Mouse (Mus musculus): ENCODE results near the gene Shd. TPM values are rescaled to one million over a fixed set of nuclear protein-coding genes. Genes with fewer than 3 reads are reported as not detected.

The Shd gene
- polyA plus RNA-seq, 1 experiment from 2014 or later: 181 TPM

GRCm38 (mm10) chr17:56022989-56023290, 52.7 kb downstream of the Shd start:
- peaks cover 39% of the 10 kb centered on the region for H3K36me3 ChIP-seq
- H3K4me2 ChIP-seq (replicated peaks): no peak overlapping the region
- H3K4me3 ChIP-seq (replicated peaks): no peak overlapping the region
- ATAC-seq: no peak
- H3K4me1 ChIP-seq (replicated peaks): peaks cover 34% of the 10 kb centered on the region
- 0 out of 2 replicates have a peak overlapping the region, but pooled peaks have one; percentile 17 for H3K9ac ChIP-seq (replicated peaks)
- H3K9me3 ChIP-seq: no peaks in the 10 kb centered on the region
- WGBS: 77% methylated on average over 4 of the region's 4 CpGs
- peak overlapping the region; percentile 54; the same call in 1 of the 2 replicates for H3K27ac ChIP-seq
- no peaks in the 10 kb centered on the region for H3K27me3 ChIP-seq

DNA sequence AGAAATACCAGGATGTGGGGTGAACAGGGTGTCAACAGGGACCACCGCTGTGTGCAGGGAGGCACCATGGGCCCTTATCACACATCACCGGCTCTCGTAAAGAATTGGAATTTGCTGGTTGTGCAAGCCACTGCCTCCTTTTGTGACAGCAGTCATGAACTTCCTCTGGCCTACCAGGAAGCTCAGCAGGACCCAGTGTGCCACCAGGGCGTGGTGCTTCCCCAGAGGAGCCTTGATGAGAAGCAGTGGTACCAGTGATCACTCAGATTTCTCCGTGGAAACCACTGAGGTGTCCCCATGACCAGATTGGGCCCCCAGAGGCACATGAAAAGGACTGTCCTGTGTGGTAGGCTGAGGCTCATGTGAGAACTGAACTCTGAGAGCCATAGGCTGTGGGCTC, 53.1 kb downstream of the Shd start:
- no peak for ATAC-seq
- 89% methylated on average over 5 of the region's 5 CpGs for WGBS

DNA sequence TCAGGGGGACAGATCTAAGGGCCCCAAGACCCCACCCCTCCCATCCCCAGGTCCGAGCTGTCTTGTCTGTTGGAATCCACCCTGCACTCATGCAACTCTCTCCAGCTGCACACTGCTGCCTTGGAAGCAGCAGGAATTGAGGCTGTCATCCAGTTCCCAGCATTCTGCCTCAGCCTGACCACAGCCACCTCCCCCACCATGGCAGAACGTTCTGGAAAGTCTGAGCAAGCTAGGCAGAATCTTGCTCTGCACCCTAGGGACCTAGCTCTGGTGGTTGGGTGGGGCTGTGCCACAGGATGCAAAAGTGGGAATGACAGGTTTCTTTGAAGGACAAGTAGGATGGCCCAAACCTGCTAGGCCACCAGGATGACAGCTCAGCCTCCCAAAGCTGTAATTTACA, 54.2 kb downstream of the Shd start:
- 90% methylated on average over 2 of the region's 2 CpGs for WGBS
- H3K9me3 ChIP-seq: no peaks in the 10 kb centered on the region
- peaks cover 34% of the 10 kb centered on the region for H3K4me1 ChIP-seq (replicated peaks)

More for the DNA sequence above, 53.1 kb downstream of the Shd start:
- H3K9me3 ChIP-seq: no peaks in the 10 kb centered on the region
- H3K4me3 ChIP-seq (replicated peaks): no peak overlapping the region
- no peaks in the 10 kb centered on the region for H3K27me3 ChIP-seq
- no peak overlapping the region for H3K4me2 ChIP-seq (replicated peaks)
- peaks cover 35% of the 10 kb centered on the region for H3K36me3 ChIP-seq
- peak overlapping the region; percentile 54; the same call in 1 of the 2 replicates for H3K27ac ChIP-seq
- H3K9ac ChIP-seq (replicated peaks): no peak overlapping the region
- peaks cover 34% of the 10 kb centered on the region for H3K4me1 ChIP-seq (replicated peaks)

DNA sequence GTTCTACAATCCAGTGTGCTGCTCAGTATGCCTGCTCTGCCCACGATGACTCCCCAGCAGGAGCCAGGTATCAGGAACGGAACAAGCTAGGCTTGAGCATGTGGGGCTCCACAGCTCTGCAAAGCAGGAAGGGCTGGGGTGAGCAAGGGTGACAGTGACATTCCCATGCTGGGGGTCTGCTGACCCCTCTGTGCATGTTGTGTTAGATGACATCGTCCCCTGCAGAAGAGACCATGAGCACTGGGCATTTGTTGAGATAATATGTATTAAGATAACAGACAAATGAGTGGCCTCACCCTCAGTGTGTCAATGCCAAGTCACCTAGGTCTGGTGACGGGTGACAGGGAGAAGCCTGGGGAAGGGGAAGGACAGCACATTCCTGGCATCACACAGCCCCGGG, 54.7 kb downstream of the Shd start:
- no peak overlapping the region for H3K4me3 ChIP-seq (replicated peaks)
- peaks cover 35% of the 10 kb centered on the region for H3K36me3 ChIP-seq
- H3K4me2 ChIP-seq (replicated peaks): no peak overlapping the region
- H3K9me3 ChIP-seq: no peaks in the 10 kb centered on the region
- 87% methylated on average over 5 of the region's 5 CpGs for WGBS
- H3K27me3 ChIP-seq: no peaks in the 10 kb centered on the region
- no peak overlapping the region for H3K27ac ChIP-seq
- no peak overlapping the region for H3K9ac ChIP-seq (replicated peaks)
- no peak for ATAC-seq
- peaks cover 34% of the 10 kb centered on the region for H3K4me1 ChIP-seq (replicated peaks)

More for the DNA sequence above, 54.2 kb downstream of the Shd start:
- Histone ChIP-seq H3K9ac (replicated peaks) (no peak overlapping the region), H3K27ac (0 out of 2 replicates have a peak overlapping the region, but pooled peaks have one; percentile 25), H3K36me3 (peaks cover 35% of the 10 kb centered on the region), H3K27me3 (no peaks in the 10 kb centered on the region), H3K4me2 (replicated peaks) (no peak overlapping the region), H3K4me3 (replicated peaks) (no peak overlapping the region)
- no peak for ATAC-seq

Other genes with a start within 250 kb of the Shd start
- 0.10 and 0.17 TPM in 2 replicates for gene Adgre4, start 220.5 kb upstream of the Shd start, polyA plus RNA-seq (2015; fragmentation: Nextera tagmentation; extraction: Ambion mirVana)
- 14.5 and 15.2 TPM in 2 replicates for gene Zfp119a, start 91.5 kb upstream of the Shd start, polyA plus RNA-seq (2015; fragmentation: Nextera tagmentation; extraction: Ambion mirVana)
- gene Zfp959, start 78.4 kb upstream of the Shd start, polyA plus RNA-seq (2015; fragmentation: Nextera tagmentation; extraction: Ambion mirVana): 16.3 and 19.2 TPM in 2 replicates
- 9.4 and 9.5 TPM in 2 replicates for gene Zfp119b, start 21.0 kb upstream of the Shd start, polyA plus RNA-seq (2015; fragmentation: Nextera tagmentation; extraction: Ambion mirVana)
- 4.7 and 5.1 TPM in 2 replicates for gene Ebi3, start 17.8 kb upstream of the Shd start, polyA plus RNA-seq (2015; fragmentation: Nextera tagmentation; extraction: Ambion mirVana)
- gene Yju2, start 11.4 kb upstream of the Shd start, polyA plus RNA-seq (2015; fragmentation: Nextera tagmentation; extraction: Ambion mirVana): 27.9 and 28.2 TPM in 2 replicates
- gene Fsd1, start 16.0 kb downstream of the Shd start, polyA plus RNA-seq (2015; fragmentation: Nextera tagmentation; extraction: Ambion mirVana): 135 and 136 TPM in 2 replicates
- gene Stap2, start 35.1 kb downstream of the Shd start, polyA plus RNA-seq (2015; fragmentation: Nextera tagmentation; extraction: Ambion mirVana): 4.6 and 5.0 TPM in 2 replicates
- gene Mpnd, start 35.2 kb downstream of the Shd start, polyA plus RNA-seq (2015; fragmentation: Nextera tagmentation; extraction: Ambion mirVana): 159 and 182 TPM in 2 replicates
- gene Sh3gl1, start 66.2 kb downstream of the Shd start, polyA plus RNA-seq (2015; fragmentation: Nextera tagmentation; extraction: Ambion mirVana): 113 and 123 TPM in 2 replicates
- gene Chaf1a, start 70.0 kb downstream of the Shd start, polyA plus RNA-seq (2015; fragmentation: Nextera tagmentation; extraction: Ambion mirVana): 10.1 and 11.0 TPM in 2 replicates
- gene Ubxn6, start 104.6 kb downstream of the Shd start, polyA plus RNA-seq (2015; fragmentation: Nextera tagmentation; extraction: Ambion mirVana): 73.7 and 78.6 TPM in 2 replicates
- gene Hdgfl2, start 109.2 kb downstream of the Shd start, polyA plus RNA-seq (2015; fragmentation: Nextera tagmentation; extraction: Ambion mirVana): 156 and 159 TPM in 2 replicates
- gene Plin4, start 139.3 kb downstream of the Shd start, polyA plus RNA-seq (2015; fragmentation: Nextera tagmentation; extraction: Ambion mirVana): 0.04 and 0.11 TPM in 2 replicates
- 0.43 and 0.55 TPM in 2 replicates for gene Plin5, start 147.1 kb downstream of the Shd start, polyA plus RNA-seq (2015; fragmentation: Nextera tagmentation; extraction: Ambion mirVana)
- 0.15 TPM in 1 of 2 replicates, not detected in the other for gene Lrg1, start 151.5 kb downstream of the Shd start, polyA plus RNA-seq (2015; fragmentation: Nextera tagmentation; extraction: Ambion mirVana)
- 7.6 and 10.4 TPM in 2 replicates for gene Sema6b, start 169.9 kb downstream of the Shd start, polyA plus RNA-seq (2015; fragmentation: Nextera tagmentation; extraction: Ambion mirVana)
- gene Tnfaip8l1, start 192.0 kb downstream of the Shd start, polyA plus RNA-seq (2015; fragmentation: Nextera tagmentation; extraction: Ambion mirVana): 8.2 and 8.7 TPM in 2 replicates
- gene Mydgf, start 213.5 kb downstream of the Shd start, polyA plus RNA-seq (2015; fragmentation: Nextera tagmentation; extraction: Ambion mirVana): 64.6 and 68.4 TPM in 2 replicates
- 26.6 and 29.3 TPM in 2 replicates for gene Dpp9, start 248.4 kb downstream of the Shd start, polyA plus RNA-seq (2015; fragmentation: Nextera tagmentation; extraction: Ambion mirVana)